Mouse (Mus musculus) heart, postnatal 0 days (tissue): Measurements from ENCODE around the gene Clnk. TPM values are rescaled to one million over a fixed set of nuclear protein-coding genes. Genes with fewer than 3 reads are reported as not detected.
"Not testable (repeated sequence)": the region's sequence is repeated elsewhere in the genome, so short reads cannot be mapped to it uniquely, and the experiment has no call there.

ENCODE experiments used
- ATAC-seq: fragments of 200-750 bp; cut with Nextera tagmentation; 2 replicates; pipeline ENCODE4 v1.8.0; 2017; ENCODE audit warnings: low read depth, moderate number of reproducible peaks, moderate library complexity; ENCODE audit not compliant: insufficient read depth
- DNase-seq: peaks from one replicate; pipeline ENCODE4 v3.0.0-alpha.2; 2016; ENCODE audit warnings: low spot score
- H3K27ac ChIP-seq: fragments of 300-500 bp; sonication (generic); 2 replicates; pipeline ENCODE4 v1.5.1; 2014; ENCODE audit warnings: low read depth, mild to moderate bottlenecking
- H3K27me3 ChIP-seq: fragments of 300-500 bp; sonication (generic); 2 replicates; pipeline ENCODE4 v1.6.1; 2014; ENCODE audit warnings: low read length, mixed read lengths; ENCODE audit not compliant: control insufficient read depth, insufficient read depth
- H3K36me3 ChIP-seq: fragments of 300-500 bp; sonication (generic); replicated peaks from 2 replicates; pipeline ENCODE4 v1.6.1; 2014; ENCODE audit warnings: low read length, mixed read lengths; ENCODE audit not compliant: control insufficient read depth, insufficient read depth
- H3K4me1 ChIP-seq: fragments of 300-500 bp; sonication (generic); 2 replicates; pipeline ENCODE4 v1.6.1; 2014; ENCODE audit warnings: antibody characterized with exemption; ENCODE audit not compliant: control insufficient read depth, insufficient read depth
- H3K4me2 ChIP-seq: fragments of 300-500 bp; sonication (generic); 2 replicates; pipeline ENCODE4 v1.6.1; 2014; ENCODE audit warnings: low read depth, mild to moderate bottlenecking, low read length, moderate library complexity
- H3K4me3 ChIP-seq: fragments of 300-500 bp; sonication (generic); 2 replicates; pipeline ENCODE4 v1.5.1; 2014; ENCODE audit warnings: low read depth, low read length
- H3K9ac ChIP-seq: fragments of 300-500 bp; sonication (generic); replicated peaks from 2 replicates; pipeline ENCODE4 v1.6.1; 2014; ENCODE audit warnings: low read depth, low read length, mixed read lengths
- H3K9me3 ChIP-seq: fragments of 300-500 bp; sonication (generic); replicated peaks from 2 replicates; pipeline ENCODE4 v1.6.1; 2016; ENCODE audit warnings: low read length; ENCODE audit not compliant: control insufficient read depth
- CTCF ChIP-seq: IDR thresholded peaks from 2 replicates; pipeline ENCODE4 v1.5.1; 2016; ENCODE audit warnings: antibody characterized with exemption, control low read depth, low read depth
- EP300 ChIP-seq: IDR thresholded peaks from 2 replicates; pipeline ENCODE4 v1.6.1; 2016; ENCODE audit warnings: antibody characterized with exemption, low read depth
- WGBS: fragments of 180-500 bp; shearing (Covaris S2); extraction: QIAGEN DNeasy Blood & Tissue Kit; methylation state at CpG from one replicate; pipeline ENCODE4 v1.1.7; 2014; 5-methylcytosine and 5-hydroxymethylcytosine counted together
- polyA plus RNA-seq: library from polyadenylated mRNA; unstranded; fragments of >200 nt; fragmentation: Nextera tagmentation; extraction: Ambion mirVana; gene quantifications from 2 replicates; pipeline ENCODE4 v1.2.1, GENCODE M21; 2015
- total RNA-seq: library from RNA; depleted of rRNA; stranded (reverse); fragments of >200 nt; gene quantifications from 2 replicates; pipeline ENCODE4 v1.2.3, GENCODE M21; 2014; ENCODE audit warnings: low replicate concordance

Clnk gene
- total and polyA plus RNA-seq, 2 experiments from 2014 or later: not detected

GRCm38 (mm10) chr5:38886623-38887275 lies 10.1 kb upstream of the Clnk start:
- no peaks in the 10 kb centered on the region for H3K4me1 ChIP-seq
- H3K4me3 ChIP-seq: no peak overlapping the region
- no peak overlapping the region for H3K4me2 ChIP-seq
- DNase-seq (no peak), ATAC-seq (no peak)
- no peaks in the 10 kb centered on the region for H3K9me3 ChIP-seq
- WGBS: 66% methylated on average over 2 of the region's 2 CpGs
- no peak overlapping the region for H3K9ac ChIP-seq
- H3K36me3 ChIP-seq: no peaks in the 10 kb centered on the region
- H3K27ac ChIP-seq: no peak overlapping the region
- TF ChIP-seq CTCF (no peak), EP300 (no peak)
- no peaks in the 10 kb centered on the region for H3K27me3 ChIP-seq

- not testable (repeated sequence) for H3K27ac ChIP-seq, H3K4me1 ChIP-seq, H3K9me3 ChIP-seq, DNase-seq, H3K4me2 ChIP-seq, H3K36me3 ChIP-seq, H3K4me3 ChIP-seq, H3K27me3 ChIP-seq, ATAC-seq, H3K9ac ChIP-seq
- 88% methylated on average over 1 of the region's 1 CpGs for WGBS
Observed at GRCm38 (mm10) chr5:38882635-38883034, 6.0 kb upstream of the Clnk start.

GRCm38 (mm10) chr5:38881728-38882620 lies 5.4 kb upstream of the Clnk start:
- Histone ChIP-seq H3K27me3 (no peaks in the 10 kb centered on the region), H3K9me3 (no peaks in the 10 kb centered on the region), H3K27ac (no peak overlapping the region), H3K36me3 (no peaks in the 10 kb centered on the region), H3K9ac (no peak overlapping the region), H3K4me1 (no peaks in the 10 kb centered on the region), H3K4me2 (no peak overlapping the region), H3K4me3 (no peak overlapping the region)
- ATAC-seq: no peak
- WGBS: 59% methylated on average over 4 of the region's 4 CpGs
- DNase-seq: no peak
- no peak for TF ChIP-seq EP300
- TF ChIP-seq CTCF: no peak

GRCm38 (mm10) chr5:38881416-38881727 lies 4.8 kb upstream of the Clnk start:
- ATAC-seq (no peak; the same call in 1 of the 2 replicates), DNase-seq (no peak)
- no peaks in the 10 kb centered on the region for H3K4me1 ChIP-seq
- H3K9me3 ChIP-seq: no peaks in the 10 kb centered on the region
- no peak overlapping the region for H3K4me3 ChIP-seq
- no peak overlapping the region for H3K27ac ChIP-seq
- H3K27me3 ChIP-seq: no peaks in the 10 kb centered on the region
- TF ChIP-seq EP300 (no peak), CTCF (no peak)
- H3K9ac ChIP-seq: no peak overlapping the region
- H3K4me2 ChIP-seq: no peak overlapping the region
- 45% methylated on average over 1 of the region's 1 CpGs for WGBS
- H3K36me3 ChIP-seq: no peaks in the 10 kb centered on the region

GRCm38 (mm10) chr5:38879989-38880706 lies 3.5 kb upstream of the Clnk start:
- 49% methylated on average over 11 of the region's 11 CpGs for WGBS
- H3K4me2 ChIP-seq: no peak overlapping the region
- no peak for DNase-seq
- no peaks in the 10 kb centered on the region for H3K4me1 ChIP-seq
- no peak overlapping the region for H3K27ac ChIP-seq
- no peaks in the 10 kb centered on the region for H3K27me3 ChIP-seq
- no peaks in the 10 kb centered on the region for H3K9me3 ChIP-seq
- ATAC-seq: no peak
- TF ChIP-seq EP300: no peak
- TF ChIP-seq CTCF: no peak
- no peaks in the 10 kb centered on the region for H3K36me3 ChIP-seq
- no peak overlapping the region for H3K4me3 ChIP-seq
- no peak overlapping the region for H3K9ac ChIP-seq
